Mouse (Mus musculus): ENCODE measurements around the gene Oasl1. TPM values are rescaled to one million over a fixed set of nuclear protein-coding genes. Genes with fewer than 3 reads are reported as not detected.

Oasl1 gene
- polyA plus RNA-seq, 2 experiments = 0.39 to 0.59 TPM

GRCm38 (mm10) chr5:114961590-114962360 is 38.7 kb downstream of the Oasl1 start:
- 33% methylated on average over 4 of the region's 4 CpGs for WGBS
- ATAC-seq (ENCODE audit: low FRiP score, low read depth) (no peak), DNase-seq (ENCODE audit: low spot score) (no peak)
- H3K4me2 ChIP-seq (replicated peaks; ENCODE audit: low read depth, low read length, severe bottlenecking) = no peak overlapping the region
- H3K4me1 ChIP-seq (ENCODE audit: control insufficient read depth, insufficient read depth, low read length) = no peaks in the 10 kb centered on the region; the same call in 1 of the 2 replicates
- H3K36me3 ChIP-seq (ENCODE audit: control insufficient read depth, insufficient read depth, low read length) = no peaks in the 10 kb centered on the region
- no peak overlapping the region for H3K9ac ChIP-seq (ENCODE audit: low read depth, low read length, severe bottlenecking)
- no peaks in the 10 kb centered on the region for H3K27me3 ChIP-seq (ENCODE audit: control insufficient read depth, insufficient read depth, low read length)
- no peak overlapping the region for H3K4me3 ChIP-seq (replicated peaks; ENCODE audit: low read length)
- H3K9me3 ChIP-seq (ENCODE audit: control insufficient read depth, low read length) = no peaks in the 10 kb centered on the region
- no peak overlapping the region for H3K27ac ChIP-seq (replicated peaks; ENCODE audit: low read depth, low read length)
- no peak for TF ChIP-seq POLR2A (IDR thresholded peaks at IDR 0.05; ENCODE audit: borderline replicate concordance, extremely low read depth, insufficient read depth, insufficient read length)

- Histone ChIP-seq H3K4me1 (ENCODE audit: control insufficient read depth, insufficient read depth, low read length) (no peaks in the 10 kb centered on the region; the same call in 1 of the 2 replicates), H3K9me3 (ENCODE audit: control insufficient read depth, low read length) (no peaks in the 10 kb centered on the region), H3K4me2 (replicated peaks; ENCODE audit: low read depth, low read length, severe bottlenecking) (no peak overlapping the region), H3K9ac (ENCODE audit: low read depth, low read length, severe bottlenecking) (no peak overlapping the region), H3K4me3 (replicated peaks; ENCODE audit: low read length) (no peak overlapping the region), H3K36me3 (ENCODE audit: control insufficient read depth, insufficient read depth, low read length) (no peaks in the 10 kb centered on the region), H3K27ac (replicated peaks; ENCODE audit: low read depth, low read length) (no peak overlapping the region), H3K27me3 (ENCODE audit: control insufficient read depth, insufficient read depth, low read length) (no peaks in the 10 kb centered on the region)
- 54% methylated on average over 7 of the region's 7 CpGs for WGBS
- no peak for ATAC-seq (ENCODE audit: low FRiP score, low read depth)
- DNase-seq (ENCODE audit: low spot score) = no peak
- TF ChIP-seq POLR2A (IDR thresholded peaks at IDR 0.05; ENCODE audit: borderline replicate concordance, extremely low read depth, insufficient read depth, insufficient read length) = no peak
Observed at GRCm38 (mm10) chr5:114964315-114964966, 41.4 kb downstream of the Oasl1 start.

DNA sequence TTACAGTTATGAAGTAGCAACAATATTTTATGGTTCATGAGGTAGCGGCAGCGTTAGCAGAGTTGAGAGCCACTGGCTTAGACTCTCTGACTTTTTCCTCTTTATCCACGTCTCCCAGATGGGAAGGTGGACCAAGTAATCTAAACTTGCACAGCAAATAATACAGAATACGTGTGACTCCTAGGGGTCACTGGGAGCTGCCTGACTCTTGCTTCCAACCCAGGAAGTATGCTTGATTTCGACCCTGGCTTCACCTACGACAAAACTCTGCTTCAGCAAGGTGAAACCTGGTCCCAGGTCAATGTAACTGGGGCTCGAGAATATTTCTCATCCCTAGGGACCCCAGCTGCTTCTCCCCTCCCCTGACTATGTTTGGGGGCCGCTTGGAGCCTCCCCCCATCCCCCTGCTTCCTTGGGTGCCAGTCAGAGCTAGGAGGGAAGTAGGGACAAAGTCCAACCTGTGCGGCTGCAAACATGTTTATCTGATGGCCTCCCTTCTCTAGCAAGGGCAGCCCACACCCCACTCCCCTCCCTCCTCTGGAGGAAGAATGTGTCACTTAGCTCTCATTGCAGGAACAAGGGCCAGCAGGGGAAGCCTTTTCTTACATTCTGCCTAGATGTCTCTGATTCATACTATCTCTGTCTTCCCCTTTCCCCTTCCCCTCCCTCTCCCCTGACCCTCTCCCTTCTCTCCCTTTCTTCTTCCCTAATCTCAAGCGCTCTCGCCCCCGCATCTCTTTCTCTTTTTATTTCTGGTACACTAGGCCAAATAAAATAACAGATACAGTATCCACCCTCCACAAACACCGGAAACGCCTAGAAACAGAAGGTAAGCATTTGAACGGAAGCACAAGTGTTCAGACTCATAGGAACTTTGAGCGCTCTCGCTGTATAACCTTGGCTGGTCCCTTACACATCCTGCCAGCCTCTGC is 42.2 kb downstream of the Oasl1 start:
- Histone ChIP-seq H3K4me3 (replicated peaks; ENCODE audit: low read length) (no peak overlapping the region), H3K27ac (replicated peaks; ENCODE audit: low read depth, low read length) (no peak overlapping the region), H3K36me3 (ENCODE audit: control insufficient read depth, insufficient read depth, low read length) (no peaks in the 10 kb centered on the region), H3K4me2 (replicated peaks; ENCODE audit: low read depth, low read length, severe bottlenecking) (no peak overlapping the region), H3K9me3 (ENCODE audit: control insufficient read depth, low read length) (no peaks in the 10 kb centered on the region), H3K9ac (ENCODE audit: low read depth, low read length, severe bottlenecking) (no peak overlapping the region), H3K27me3 (ENCODE audit: control insufficient read depth, insufficient read depth, low read length) (no peaks in the 10 kb centered on the region), H3K4me1 (ENCODE audit: control insufficient read depth, insufficient read depth, low read length) (no peaks in the 10 kb centered on the region; the same call in 1 of the 2 replicates)
- ATAC-seq (ENCODE audit: low FRiP score, low read depth) = no peak
- DNase-seq (ENCODE audit: low spot score) = no peak
- TF ChIP-seq POLR2A (IDR thresholded peaks at IDR 0.05; ENCODE audit: borderline replicate concordance, extremely low read depth, insufficient read depth, insufficient read length) = no peak
- WGBS = 60% methylated on average over 17 of the region's 17 CpGs

GRCm38 (mm10) chr5:114967523-114968268 is 44.7 kb downstream of the Oasl1 start:
- WGBS = 37% methylated on average over 14 of the region's 14 CpGs
- Histone ChIP-seq H3K4me2 (replicated peaks; ENCODE audit: low read depth, low read length, severe bottlenecking) (no peak overlapping the region), H3K4me3 (replicated peaks; ENCODE audit: low read length) (no peak overlapping the region)

More at GRCm38 (mm10) chr5:114967523-114968268, 44.7 kb downstream of the Oasl1 start:
- no peaks in the 10 kb centered on the region for H3K36me3 ChIP-seq (ENCODE audit: control insufficient read depth, insufficient read depth, low read length)
- no peak for ATAC-seq (ENCODE audit: low FRiP score, low read depth)
- H3K27me3 ChIP-seq (ENCODE audit: control insufficient read depth, insufficient read depth, low read length) = no peaks in the 10 kb centered on the region
- no peaks in the 10 kb centered on the region for H3K4me1 ChIP-seq (ENCODE audit: control insufficient read depth, insufficient read depth, low read length)
- no peak for DNase-seq (ENCODE audit: low spot score)
- no peak overlapping the region for H3K9ac ChIP-seq (ENCODE audit: low read depth, low read length, severe bottlenecking)
- no peak overlapping the region for H3K27ac ChIP-seq (replicated peaks; ENCODE audit: low read depth, low read length)
- H3K9me3 ChIP-seq (ENCODE audit: control insufficient read depth, low read length) = no peaks in the 10 kb centered on the region
- no peak for TF ChIP-seq POLR2A (IDR thresholded peaks at IDR 0.05; ENCODE audit: borderline replicate concordance, extremely low read depth, insufficient read depth, insufficient read length)
